Comparison of ENCODE assay signal across 11 mouse cellular contexts in genomic region chr10:115387891-115388290, GRCm38 (mm10). TPM values are rescaled to one million over a fixed set of nuclear protein-coding genes. Genes with fewer than 3 reads are reported as not detected.
A peak's percentile ranks its signal among the peaks of the same experiment; 100 is the strongest.
DNase-seq lines count a peak whose midpoint lies in the region; ATAC-seq lines count a peak whose summit lies in the region.
"Had no signal": no experiment of that assay in that cellular context is flagged by ENCODE, and none has a peak within 500 bp of the region (broad histone marks: within the 10 kb centered on the region; RNA-seq: fewer than 3 reads in every experiment).

No protein-coding gene starts in this region.

- no peaks in the 10 kb centered on the region for H3K9me3 ChIP-seq in heart, embryonic 15.5 days (replicated peaks)
- no peaks in the 10 kb centered on the region for H3K9me3 ChIP-seq in lung, embryonic 16.5 days (ENCODE audit: control insufficient read depth, low read length)
- H3K9me3 ChIP-seq in hindbrain, embryonic 15.5 days, result no peaks in the 10 kb centered on the region
- no peaks in the 10 kb centered on the region for H3K9me3 ChIP-seq in neural tube, embryonic 14.5 days (ENCODE audit: control insufficient read depth, low read length)
- H3K9me3 ChIP-seq: heart, embryonic 10.5 days had no signal

- ATAC-seq in heart, embryonic 15.5 days (replicated peaks; ENCODE audit: insufficient number of reproducible peaks, insufficient read depth, low FRiP score, low read depth), result no peak
- ATAC-seq in lung, embryonic 16.5 days (ENCODE audit: low read depth), result no peak
- no peak for ATAC-seq in hindbrain, embryonic 15.5 days (ENCODE audit: low FRiP score, low read depth)
- ATAC-seq in neural tube, embryonic 14.5 days (ENCODE audit: low read depth), result no peak
- ATAC-seq in megakaryocyte progenitor cell, adult 5-6 weeks (replicated peaks; ENCODE audit: poor library complexity), result no peak
- ATAC-seq: CD4-positive, CD25-positive, alpha-beta regulatory T cell, adult 4 months had no signal

- no peak overlapping the region for H3K9ac ChIP-seq in heart, embryonic 15.5 days
- no peak overlapping the region for H3K9ac ChIP-seq in lung, embryonic 16.5 days (ENCODE audit: low read length)
- H3K9ac ChIP-seq in hindbrain, embryonic 15.5 days, result no peak overlapping the region
- 0 out of 2 replicates have a peak overlapping the region, but pooled peaks have one; percentile 18 for H3K9ac ChIP-seq in neural tube, embryonic 14.5 days (replicated peaks; ENCODE audit: low read depth, low read length)

- no peaks in the 10 kb centered on the region for H3K27me3 ChIP-seq in heart, embryonic 15.5 days
- no peaks in the 10 kb centered on the region for H3K27me3 ChIP-seq in lung, embryonic 16.5 days (ENCODE audit: control insufficient read depth, insufficient read depth, low read depth, low read length)
- H3K27me3 ChIP-seq in hindbrain, embryonic 15.5 days, result no peaks in the 10 kb centered on the region
- no peaks in the 10 kb centered on the region for H3K27me3 ChIP-seq in neural tube, embryonic 14.5 days (ENCODE audit: control insufficient read depth, insufficient read depth, low read length)

- H3K36me3 ChIP-seq in heart, embryonic 15.5 days, result peaks cover 19% of the 10 kb centered on the region
- peaks cover 13% of the 10 kb centered on the region for H3K36me3 ChIP-seq in lung, embryonic 16.5 days (ENCODE audit: control insufficient read depth, insufficient read depth, low read length)
- peaks cover 14% of the 10 kb centered on the region for H3K36me3 ChIP-seq in hindbrain, embryonic 15.5 days
- H3K36me3 ChIP-seq in neural tube, embryonic 14.5 days (ENCODE audit: control insufficient read depth, insufficient read depth, low read length), result peaks cover 8% of the 10 kb centered on the region; the same call in 1 of the 2 replicates

- WGBS in heart, embryonic 15.5 days, result 79% methylated on average over 3 of the region's 3 CpGs
- 83% methylated on average over 3 of the region's 3 CpGs for WGBS in lung, embryonic 16.5 days
- 81% methylated on average over 3 of the region's 3 CpGs for WGBS in hindbrain, embryonic 15.5 days
- 84% methylated on average over 3 of the region's 3 CpGs for WGBS in neural tube, embryonic 14.5 days

- H3K4me1 ChIP-seq in heart, embryonic 15.5 days (replicated peaks), result peaks cover 22% of the 10 kb centered on the region
- peaks cover 22% of the 10 kb centered on the region for H3K4me1 ChIP-seq in lung, embryonic 16.5 days (replicated peaks; ENCODE audit: control insufficient read depth, insufficient read depth, low read length)
- peaks cover 46% of the 10 kb centered on the region for H3K4me1 ChIP-seq in hindbrain, embryonic 15.5 days (replicated peaks)
- H3K4me1 ChIP-seq in neural tube, embryonic 14.5 days (ENCODE audit: control insufficient read depth, insufficient read depth, low read length), result peaks cover 30% of the 10 kb centered on the region

- no peak overlapping the region for H3K4me3 ChIP-seq in heart, embryonic 15.5 days
- H3K4me3 ChIP-seq in lung, embryonic 16.5 days (ENCODE audit: low read length), result no peak overlapping the region
- no peak overlapping the region for H3K4me3 ChIP-seq in hindbrain, embryonic 15.5 days
- no peak overlapping the region for H3K4me3 ChIP-seq in neural tube, embryonic 14.5 days (ENCODE audit: low read depth, low read length)

- no peak for DNase-seq in heart, adult 8-10 months (ENCODE audit: low spot score)
- DNase-seq in lung, postnatal 36 days, result no peak
- no peak for DNase-seq in c-Kit-positive CD71-positive TER-119-positive erythroid progenitor cells, embryonic 14.5 days (ENCODE audit: low spot score)
- DNase-seq: thymus, adult 2 months had no signal

- H3K27ac ChIP-seq in heart, embryonic 15.5 days, result no peak overlapping the region
- no peak overlapping the region for H3K27ac ChIP-seq in lung, embryonic 16.5 days (ENCODE audit: low read length)
- H3K27ac ChIP-seq in hindbrain, embryonic 15.5 days (replicated peaks), result no peak overlapping the region
- H3K27ac ChIP-seq in neural tube, embryonic 14.5 days (ENCODE audit: low read depth, low read length), result no peak overlapping the region
- H3K27ac ChIP-seq: heart, embryonic 10.5 days had no signal

- H3K4me2 ChIP-seq in heart, embryonic 15.5 days, result peak overlapping the region; percentile 44
- H3K4me2 ChIP-seq in lung, embryonic 16.5 days (ENCODE audit: low read depth, low read length), result 0 out of 2 replicates have a peak overlapping the region, but pooled peaks have one; percentile 2
- peak overlapping the region; percentile 68 for H3K4me2 ChIP-seq in hindbrain, embryonic 15.5 days
- H3K4me2 ChIP-seq in neural tube, embryonic 14.5 days (ENCODE audit: low read depth, low read length), result peak overlapping the region; percentile 26

RNA-seq across cellular contexts. Expression of gene Zfc3h1, which starts 3.1 kb away (rescaled TPM):
- polyA plus RNA-seq in heart, embryonic 15.5 days (2015; fragmentation: Nextera tagmentation; extraction: Ambion mirVana), result 10.2 and 13.9 TPM in 2 replicates
- 10 to 100 TPM; 11.2 to 14.3 (median 13.8) TPM for total RNA-seq in heart, adult 8-10 months (2022)
- polyA plus RNA-seq in lung, embryonic 16.5 days (2015; fragmentation: Nextera tagmentation; extraction: Ambion mirVana), result 18.1 and 18.9 TPM in 2 replicates
- 15.7 and 16.5 TPM in 2 replicates for polyA plus RNA-seq in hindbrain, embryonic 15.5 days (2015; fragmentation: Nextera tagmentation; extraction: Ambion mirVana)
- 26.6 and 31.3 TPM in 2 replicates for polyA plus RNA-seq in neural tube, embryonic 14.5 days (2014; fragmentation: Nextera tagmentation; extraction: Ambion mirVana)
- 34.4 and 51.9 TPM in 2 replicates for total RNA-seq in megakaryocyte progenitor cell, adult 5-6 weeks (2015)
- 23.2 and 32.0 TPM in 2 replicates for total RNA-seq in megakaryocyte progenitor cell, adult 5-6 weeks (2017)

RNA-seq across cellular contexts. Expression of gene Thap2, which starts 3.6 kb away (rescaled TPM):
- polyA plus RNA-seq in heart, embryonic 15.5 days (2015; fragmentation: Nextera tagmentation; extraction: Ambion mirVana), result 13.7 and 14.6 TPM in 2 replicates
- 10 to 100 TPM in 1 of 4 experiments, 1 to 10 TPM in 3; 5.2 to 10.6 (median 7.1) TPM for total RNA-seq in heart, adult 8-10 months (2022)
- polyA plus RNA-seq in lung, embryonic 16.5 days (2015; fragmentation: Nextera tagmentation; extraction: Ambion mirVana), result 18.6 and 21.7 TPM in 2 replicates
- polyA plus RNA-seq in hindbrain, embryonic 15.5 days (2015; fragmentation: Nextera tagmentation; extraction: Ambion mirVana), result 20.8 and 26.2 TPM in 2 replicates
- 20.7 and 25.9 TPM in 2 replicates for polyA plus RNA-seq in neural tube, embryonic 14.5 days (2014; fragmentation: Nextera tagmentation; extraction: Ambion mirVana)
- 8.8 and 14.2 TPM in 2 replicates for total RNA-seq in megakaryocyte progenitor cell, adult 5-6 weeks (2015)
- 9.9 and 13.1 TPM in 2 replicates for total RNA-seq in megakaryocyte progenitor cell, adult 5-6 weeks (2017)

RNA-seq across cellular contexts. Expression of gene Tmem19, which starts 25.6 kb away (rescaled TPM):
- 18.0 and 20.9 TPM in 2 replicates for polyA plus RNA-seq in heart, embryonic 15.5 days (2015; fragmentation: Nextera tagmentation; extraction: Ambion mirVana)
- 10 to 100 TPM in 3 of 4 experiments, 1 to 10 TPM in 1; 9.9 to 12.7 (median 11.3) TPM for total RNA-seq in heart, adult 8-10 months (2022)
- 28.9 and 30.7 TPM in 2 replicates for polyA plus RNA-seq in lung, embryonic 16.5 days (2015; fragmentation: Nextera tagmentation; extraction: Ambion mirVana)
- 30.9 and 33.6 TPM in 2 replicates for polyA plus RNA-seq in hindbrain, embryonic 15.5 days (2015; fragmentation: Nextera tagmentation; extraction: Ambion mirVana)
- 39.3 and 42.1 TPM in 2 replicates for polyA plus RNA-seq in neural tube, embryonic 14.5 days (2014; fragmentation: Nextera tagmentation; extraction: Ambion mirVana)
- total RNA-seq in megakaryocyte progenitor cell, adult 5-6 weeks (2015), result 13.1 and 14.3 TPM in 2 replicates
- total RNA-seq in megakaryocyte progenitor cell, adult 5-6 weeks (2017), result 14.5 and 19.4 TPM in 2 replicates

Comparison
In these comparisons a context has a peak if more than half of its experiments do, and no peak if none do; other contexts are left out.
1. H3K4me2 ChIP-seq: peak in every context shown above with its lines; median percentile 68 in hindbrain, embryonic 15.5 days; 44 in heart, embryonic 15.5 days; 26 in neural tube, embryonic 14.5 days; 2 in lung, embryonic 16.5 days.